Mouse (Mus musculus) hindbrain, embryonic 10.5 days (tissue): ENCODE results near the gene Magt1. TPM values are rescaled to one million over a fixed set of nuclear protein-coding genes. Genes with fewer than 3 reads are reported as not detected.

Experiments
- DNase-seq: peaks from one replicate; pipeline ENCODE4 v3.0.0-alpha.2; 2017; ENCODE audit warnings: low spot score
- H3K27ac ChIP-seq: fragments of 300-500 bp; sonication (generic); 2 replicates; pipeline ENCODE4 v1.5.1; 2016; ENCODE audit warnings: mild to moderate bottlenecking, moderate library complexity
- H3K27me3 ChIP-seq: fragments of 300-500 bp; sonication (generic); 2 replicates; pipeline ENCODE4 v1.6.1; 2016; ENCODE audit warnings: mild to moderate bottlenecking; ENCODE audit not compliant: poor library complexity, insufficient read depth, severe bottlenecking
- H3K36me3 ChIP-seq: fragments of 300-500 bp; sonication (generic); 2 replicates; pipeline ENCODE4 v1.6.1; 2016; ENCODE audit warnings: mild to moderate bottlenecking, moderate library complexity
- H3K4me1 ChIP-seq: fragments of 300-500 bp; sonication (generic); replicated peaks from 2 replicates; pipeline ENCODE4 v1.6.1; 2016; ENCODE audit warnings: mild to moderate bottlenecking
- H3K4me3 ChIP-seq: fragments of 300-500 bp; sonication (generic); 2 replicates; pipeline ENCODE4 v1.5.1; 2016; ENCODE audit warnings: mild to moderate bottlenecking, moderate library complexity
- H3K9me3 ChIP-seq: fragments of 300-500 bp; sonication (generic); 2 replicates; pipeline ENCODE4 v1.6.1; 2016; ENCODE audit warnings: mild to moderate bottlenecking, moderate library complexity
- WGBS: fragments of 180-500 bp; shearing (Covaris S2); methylation state at CpG from one replicate; pipeline ENCODE4 v1.1.7; 2016; 5-methylcytosine and 5-hydroxymethylcytosine counted together
- polyA plus RNA-seq: library from polyadenylated mRNA; unstranded; fragments of >200 nt; fragmentation: Nextera tagmentation; extraction: Ambion mirVana; gene quantifications from 2 replicates; pipeline ENCODE4 v1.2.1, GENCODE M21; 2016

Magt1 gene
- 30.0 and 43.4 TPM in 2 replicates for polyA plus RNA-seq

DNA sequence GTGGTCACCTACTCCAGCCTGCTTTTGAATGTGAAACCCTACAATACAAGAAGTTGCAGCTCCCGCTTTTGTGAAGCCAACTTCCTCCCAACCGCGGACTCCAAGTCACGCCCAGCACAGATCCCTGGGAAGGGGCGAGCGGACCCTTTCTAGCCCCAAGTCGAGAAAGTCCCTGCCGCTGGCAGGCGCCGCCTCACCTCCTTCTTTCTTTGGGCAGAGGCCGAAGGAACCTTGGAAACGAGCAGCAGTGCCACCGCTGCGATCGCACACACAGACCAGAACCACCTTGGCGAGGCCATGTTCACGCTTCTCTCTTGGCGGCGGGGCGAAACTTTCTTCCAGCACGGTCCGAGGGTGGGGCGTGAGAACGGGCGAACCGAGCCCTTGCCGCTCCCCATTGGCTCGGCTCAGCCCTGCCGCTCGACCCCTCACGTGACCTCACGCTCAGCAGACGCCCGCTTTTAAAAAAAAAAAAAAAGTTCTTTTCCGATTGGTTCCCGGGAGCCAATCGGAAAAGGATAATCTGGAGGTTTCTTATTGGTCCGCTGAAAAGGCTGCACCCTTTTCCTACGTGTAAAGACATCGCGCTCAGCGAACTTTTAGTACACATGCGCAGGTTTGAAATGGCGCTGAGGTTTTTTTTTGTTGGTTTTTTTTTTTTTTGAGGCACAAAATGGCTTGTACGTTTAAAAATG, at the start of gene Magt1:
Gene Magt1, minus strand, starts transcription at position 442 of the 695 bp plus-strand sequence.
- H3K36me3 ChIP-seq, result no peaks in the 10 kb centered on the region
- no peaks in the 10 kb centered on the region for H3K9me3 ChIP-seq
- H3K27me3 ChIP-seq, result no peaks in the 10 kb centered on the region
- H3K27ac ChIP-seq, result peak within 1 kb of the TSS; percentile 87
- peaks cover 10% of the 10 kb centered on the region for H3K4me1 ChIP-seq
- peak; percentile 87 for DNase-seq
- whole genome bisulfite sequencing, result 18% methylated on average over 45 of the region's 45 CpGs
- H3K4me3 ChIP-seq, result peak within 1 kb of the TSS; percentile 60

- no peaks in the 10 kb centered on the region for H3K9me3 ChIP-seq
- 81% methylated on average over 1 of the region's 1 CpGs for WGBS
- H3K36me3 ChIP-seq, result no peaks in the 10 kb centered on the region
- no peak overlapping the region for H3K27ac ChIP-seq
- no peak overlapping the region for H3K4me3 ChIP-seq
- no peak for DNase-seq
- peaks cover 16% of the 10 kb centered on the region for H3K27me3 ChIP-seq
- H3K4me1 ChIP-seq, result peaks cover 4% of the 10 kb centered on the region; the same call in 1 of the 2 replicates
Observed at GRCm38 (mm10) chrX:106048191-106048590, 36.5 kb upstream of the Magt1 start.

DNA sequence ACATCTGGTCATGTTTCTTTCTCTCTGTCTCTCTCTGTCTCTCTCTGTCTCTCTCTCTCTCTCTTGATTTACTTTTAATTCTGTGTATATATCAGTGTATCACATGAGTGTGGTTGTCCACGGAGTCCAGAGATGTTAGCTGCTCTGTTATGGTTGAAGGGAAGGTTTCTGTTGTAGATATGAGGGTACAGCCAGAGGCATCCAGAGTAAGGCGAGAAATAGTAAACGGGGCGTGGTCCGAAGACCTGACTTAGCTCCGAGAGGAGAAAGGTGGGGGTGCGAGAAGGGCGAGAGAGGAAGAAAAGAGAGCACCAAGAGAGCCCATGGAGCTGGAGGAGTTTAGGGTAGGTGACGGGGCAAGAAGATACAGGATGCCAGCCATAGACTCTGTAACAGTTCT, 34.2 kb upstream of the Magt1 start:
- H3K9me3 ChIP-seq, result no peaks in the 10 kb centered on the region
- DNase-seq, result no peak
- no peaks in the 10 kb centered on the region for H3K36me3 ChIP-seq
- H3K27ac ChIP-seq, result no peak overlapping the region
- H3K27me3 ChIP-seq, result peaks cover 16% of the 10 kb centered on the region
- H3K4me3 ChIP-seq, result no peak overlapping the region
- 74% methylated on average over 9 of the region's 9 CpGs for WGBS
- H3K4me1 ChIP-seq, result peaks cover 4% of the 10 kb centered on the region; the same call in 1 of the 2 replicates

GRCm38 (mm10) chrX:106045455-106045854, 33.7 kb upstream of the Magt1 start:
- H3K27me3 ChIP-seq, result peaks cover 16% of the 10 kb centered on the region

GRCm38 (mm10) chrX:106043863-106044617, 32.3 kb upstream of the Magt1 start:
- WGBS, result 67% methylated on average over 8 of the region's 8 CpGs
- Histone ChIP-seq H3K4me3 (no peak overlapping the region), H3K27me3 (peaks cover 16% of the 10 kb centered on the region), H3K27ac (no peak overlapping the region), H3K9me3 (no peaks in the 10 kb centered on the region), H3K36me3 (0 out of 2 replicates have a peak, but pooled peaks cover under 1% of the 10 kb centered on the region), H3K4me1 (peaks cover 4% of the 10 kb centered on the region; the same call in 1 of the 2 replicates)
- no peak for DNase-seq

More at GRCm38 (mm10) chrX:106045455-106045854, 33.7 kb upstream of the Magt1 start:
- Histone ChIP-seq H3K9me3 (no peaks in the 10 kb centered on the region), H3K27ac (no peak overlapping the region), H3K4me1 (peaks cover 4% of the 10 kb centered on the region; the same call in 1 of the 2 replicates), H3K36me3 (no peaks in the 10 kb centered on the region), H3K4me3 (no peak overlapping the region)
- no peak for DNase-seq
- WGBS, result 40% methylated on average over 2 of the region's 2 CpGs

DNA sequence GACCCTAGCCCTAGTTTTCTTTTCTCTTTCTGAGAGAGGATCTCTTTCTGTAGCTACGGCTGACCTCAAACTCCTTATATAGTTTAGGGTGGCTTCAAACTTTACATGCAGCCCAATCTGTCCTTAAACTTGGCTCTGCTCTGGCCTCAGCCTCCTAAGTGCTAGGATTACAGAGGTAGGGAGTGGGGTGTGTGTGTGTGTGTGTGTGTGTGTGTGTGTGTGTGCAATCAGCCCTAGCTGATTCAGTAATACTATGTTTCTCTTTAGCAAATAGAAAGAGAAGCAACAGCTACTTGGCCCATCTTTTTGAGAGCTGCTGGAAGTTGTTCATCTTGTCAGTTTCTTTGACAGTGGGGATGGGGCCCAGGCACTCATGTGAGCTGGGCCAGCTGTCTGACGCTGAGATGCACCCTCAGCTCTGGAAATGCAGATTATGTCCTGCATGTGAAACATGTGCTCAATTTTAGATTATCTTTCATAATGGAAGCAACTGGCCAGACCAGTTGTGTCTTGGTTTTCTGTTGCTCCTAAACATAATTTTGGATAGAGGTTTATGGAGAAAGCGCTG, 25.6 kb upstream of the Magt1 start:
- no peak for DNase-seq
- no peak overlapping the region for H3K4me3 ChIP-seq
- WGBS, result 93% methylated on average over 3 of the region's 3 CpGs
- no peaks in the 10 kb centered on the region for H3K9me3 ChIP-seq
- H3K4me1 ChIP-seq, result 0 out of 2 replicates have a peak, but pooled peaks cover 2% of the 10 kb centered on the region
- H3K36me3 ChIP-seq, result 0 out of 2 replicates have a peak, but pooled peaks cover 4% of the 10 kb centered on the region
- H3K27ac ChIP-seq, result no peak overlapping the region
- no peaks in the 10 kb centered on the region; the same call in 1 of the 2 replicates for H3K27me3 ChIP-seq

DNA sequence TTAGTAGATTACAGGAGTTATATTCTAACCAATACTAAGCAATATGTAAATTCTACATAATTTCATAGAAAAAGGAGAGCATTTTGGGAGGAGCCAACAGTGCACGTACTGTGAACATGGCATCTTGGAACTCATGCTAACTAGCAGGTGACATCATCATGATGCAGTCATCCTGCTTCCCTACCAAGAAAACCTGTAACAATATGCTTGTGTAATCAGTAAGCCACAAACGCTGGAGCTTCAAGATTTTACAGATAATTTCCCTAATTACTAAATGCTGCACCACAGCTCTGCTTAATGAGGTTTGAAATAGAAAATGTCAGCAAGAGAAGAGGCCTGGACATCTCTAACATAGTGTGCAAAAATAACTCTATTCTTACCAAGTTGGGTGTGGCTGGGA, 24.0 kb upstream of the Magt1 start:
- H3K27me3 ChIP-seq, result no peaks in the 10 kb centered on the region; the same call in 1 of the 2 replicates
- 88% methylated on average over 2 of the region's 2 CpGs for WGBS

DNA sequence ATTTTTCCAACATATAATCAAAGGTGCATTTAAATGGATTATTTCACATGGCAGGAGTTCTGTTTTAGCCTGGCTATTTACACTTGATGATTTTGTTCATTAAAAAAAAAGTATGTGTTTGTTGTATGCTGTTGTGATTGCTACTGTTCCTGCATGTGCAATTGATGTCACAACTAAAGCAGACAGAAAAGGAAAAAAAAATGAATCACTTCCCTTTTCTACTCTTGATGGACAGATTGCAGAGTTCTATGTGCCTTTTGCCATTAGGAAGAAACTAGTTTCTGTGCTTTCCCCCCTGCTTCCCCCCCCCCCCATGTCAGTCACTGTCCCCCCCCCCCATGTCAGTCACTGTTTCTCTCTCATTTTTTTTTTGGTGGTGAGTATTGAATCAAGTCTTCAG, 19.4 kb upstream of the Magt1 start:
- 0 out of 2 replicates have a peak, but pooled peaks cover 9% of the 10 kb centered on the region for H3K4me1 ChIP-seq
- no peak for DNase-seq
- no peak overlapping the region for H3K27ac ChIP-seq
- H3K36me3 ChIP-seq, result no peaks in the 10 kb centered on the region
- H3K4me3 ChIP-seq, result no peak overlapping the region
- H3K27me3 ChIP-seq, result peaks cover 5% of the 10 kb centered on the region; the same call in 1 of the 2 replicates
- H3K9me3 ChIP-seq, result no peaks in the 10 kb centered on the region

More for the DNA sequence above, 24.0 kb upstream of the Magt1 start:
- DNase-seq, result no peak
- H3K9me3 ChIP-seq, result no peaks in the 10 kb centered on the region
- H3K27ac ChIP-seq, result no peak overlapping the region
- H3K4me1 ChIP-seq, result 0 out of 2 replicates have a peak, but pooled peaks cover 2% of the 10 kb centered on the region
- 0 out of 2 replicates have a peak, but pooled peaks cover 4% of the 10 kb centered on the region for H3K36me3 ChIP-seq
- H3K4me3 ChIP-seq, result no peak overlapping the region

DNA sequence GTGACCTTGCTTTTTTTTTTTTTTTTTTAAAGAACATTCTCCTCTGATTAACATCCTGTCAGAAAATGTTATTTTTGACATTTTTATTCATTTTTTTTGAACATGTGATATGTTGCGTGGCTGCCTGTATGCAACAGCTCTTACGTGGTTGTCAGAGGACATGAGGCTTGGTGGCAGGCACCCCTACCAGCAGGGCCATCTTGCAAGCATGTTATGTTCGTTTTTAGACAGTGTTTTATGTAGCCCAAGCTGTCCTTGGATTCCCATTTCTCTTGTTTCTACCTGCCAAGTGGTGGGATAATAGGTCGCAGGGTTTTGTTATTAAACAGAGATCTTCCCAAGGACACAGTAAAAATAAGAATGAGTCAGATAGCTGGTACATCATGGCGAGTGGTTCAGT, 18.5 kb upstream of the Magt1 start:
- H3K27me3 ChIP-seq, result peaks cover 5% of the 10 kb centered on the region; the same call in 1 of the 2 replicates
- H3K27ac ChIP-seq, result no peak overlapping the region
- H3K4me3 ChIP-seq, result no peak overlapping the region
- H3K4me1 ChIP-seq, result 0 out of 2 replicates have a peak, but pooled peaks cover 9% of the 10 kb centered on the region
- no peaks in the 10 kb centered on the region for H3K9me3 ChIP-seq
- WGBS, result 79% methylated on average over 5 of the region's 5 CpGs
- DNase-seq, result no peak
- no peaks in the 10 kb centered on the region for H3K36me3 ChIP-seq

GRCm38 (mm10) chrX:106027343-106027674, 15.6 kb upstream of the Magt1 start:
- Histone ChIP-seq H3K27me3 (peaks cover 5% of the 10 kb centered on the region; the same call in 1 of the 2 replicates), H3K27ac (peak overlapping the region; percentile 85), H3K36me3 (peaks cover 3% of the 10 kb centered on the region), H3K4me3 (peak overlapping the region; percentile 57), H3K9me3 (no peaks in the 10 kb centered on the region), H3K4me1 (0 out of 2 replicates have a peak, but pooled peaks cover 9% of the 10 kb centered on the region)
- 15% methylated on average over 8 of the region's 8 CpGs for WGBS
- DNase-seq, result no peak

GRCm38 (mm10) chrX:106026418-106027342, 15.0 kb upstream of the Magt1 start, which contains the start of gene Atp7a:
Atp7a (plus strand) TSS chrX:106027276.
- 22% methylated on average over 36 of the region's 36 CpGs for WGBS
- H3K27me3 ChIP-seq, result peaks cover 5% of the 10 kb centered on the region; the same call in 1 of the 2 replicates
- H3K9me3 ChIP-seq, result no peaks in the 10 kb centered on the region
- DNase-seq, result peak; percentile 91
- H3K4me3 ChIP-seq, result peak within 1 kb of the TSS; percentile 57
- peaks cover 9% of the 10 kb centered on the region for H3K36me3 ChIP-seq
- H3K4me1 ChIP-seq, result 0 out of 2 replicates have a peak, but pooled peaks cover 9% of the 10 kb centered on the region
- peak within 1 kb of the TSS; percentile 85 for H3K27ac ChIP-seq

GRCm38 (mm10) chrX:106017516-106017915, 5.8 kb upstream of the Magt1 start:
- Histone ChIP-seq H3K27me3 (no peaks in the 10 kb centered on the region), H3K27ac (no peak overlapping the region), H3K4me1 (0 out of 2 replicates have a peak, but pooled peaks cover 1% of the 10 kb centered on the region), H3K9me3 (no peaks in the 10 kb centered on the region), H3K4me3 (no peak overlapping the region), H3K36me3 (peaks cover 37% of the 10 kb centered on the region)
- 90% methylated on average over 4 of the region's 4 CpGs for WGBS
- no peak for DNase-seq
